Mouse (Mus musculus) heart, adult 2 months (tissue): ENCODE measurements at regions not wholly inside any gene's neighbourhood (a gene's known extent, or its start where the extent isn't known, plus 50 kb on each side); places are given as distances from the start of the nearest gene placed in this dataset.

ENCODE experiments used
- CTCF ChIP-seq: fragments of 200-600 bp; IDR thresholded peaks from 2 replicates; pipeline ENCODE4 v1.8.1; 2022; ENCODE audit warnings: antibody characterized with exemption, mild to moderate bottlenecking, moderate library complexity
- EP300 ChIP-seq: fragments of 200-500 bp; IDR thresholded peaks from 2 replicates; pipeline ENCODE4 v1.6.1; 2011; ENCODE audit warnings: low read depth, low read length, control low read depth; ENCODE audit not compliant: insufficient read depth
- POLR2A ChIP-seq: fragments of 200-500 bp; IDR thresholded peaks from 2 replicates; pipeline ENCODE4 v1.6.1; 2011; ENCODE audit warnings: mild to moderate bottlenecking, low read depth, low read length, control low read depth; ENCODE audit not compliant: insufficient read depth

- TF ChIP-seq EP300 (no peak), CTCF (no peak), POLR2A (no peak)
These were observed 87.6 kb downstream of the Rpl10-ps3 start for GRCm38 (mm10) chr9:50257162-50257561.
